Mouse (Mus musculus) kidney, adult 2 months (tissue): Measurements from ENCODE around the gene Gm8271. TPM values are rescaled to one million over a fixed set of nuclear protein-coding genes. Genes with fewer than 3 reads are reported as not detected.
"Not testable (repeated sequence)": the region's sequence is repeated elsewhere in the genome, so short reads cannot be mapped to it uniquely, and the experiment has no call there.

Experiments used
- DNase-seq: peaks from one replicate; pipeline ENCODE4 v3.0.0; 2021
- H3K27ac ChIP-seq: fragments of 200-500 bp; 2 replicates; pipeline ENCODE4 v1.5.1; 2012; ENCODE audit warnings: low read depth, low read length, control low read depth, inconsistent platforms; ENCODE audit not compliant: insufficient read depth
- H3K27me3 ChIP-seq: fragments of 200-500 bp; replicated peaks from 2 replicates; pipeline ENCODE4 v1.6.1; 2012; ENCODE audit warnings: mild to moderate bottlenecking, moderate library complexity, low read length, inconsistent platforms; ENCODE audit not compliant: control insufficient read depth, insufficient read depth
- H3K36me3 ChIP-seq: fragments of 200-500 bp; 2 replicates; pipeline ENCODE4 v1.6.1; 2012; ENCODE audit warnings: mild to moderate bottlenecking, moderate library complexity, low read length, inconsistent platforms; ENCODE audit not compliant: control insufficient read depth, insufficient read depth
- H3K4me1 ChIP-seq: fragments of 200-500 bp; 2 replicates; pipeline ENCODE4 v1.6.1; 2011; ENCODE audit warnings: low read length; ENCODE audit not compliant: control insufficient read depth, insufficient read depth
- H3K4me3 ChIP-seq: fragments of 200-500 bp; 2 replicates; pipeline ENCODE4 v1.5.1; 2011; ENCODE audit warnings: mild to moderate bottlenecking, low read depth, low read length, control low read depth; ENCODE audit not compliant: insufficient read depth
- WGBS: fragments of 180-500 bp; shearing (Covaris S2); methylation state at CpG from one replicate; pipeline ENCODE4 v1.1.7; 2018; 5-methylcytosine and 5-hydroxymethylcytosine counted together
- polyA plus RNA-seq: library from polyadenylated mRNA; depleted of rRNA; stranded (reverse); fragments of >200 nt; gene quantifications from 2 replicates; pipeline ENCODE4 v1.2.3, GENCODE M21; 2012; rRNA removed

Gm8271 gene
- not detected in 2 replicates for polyA plus RNA-seq

DNA sequence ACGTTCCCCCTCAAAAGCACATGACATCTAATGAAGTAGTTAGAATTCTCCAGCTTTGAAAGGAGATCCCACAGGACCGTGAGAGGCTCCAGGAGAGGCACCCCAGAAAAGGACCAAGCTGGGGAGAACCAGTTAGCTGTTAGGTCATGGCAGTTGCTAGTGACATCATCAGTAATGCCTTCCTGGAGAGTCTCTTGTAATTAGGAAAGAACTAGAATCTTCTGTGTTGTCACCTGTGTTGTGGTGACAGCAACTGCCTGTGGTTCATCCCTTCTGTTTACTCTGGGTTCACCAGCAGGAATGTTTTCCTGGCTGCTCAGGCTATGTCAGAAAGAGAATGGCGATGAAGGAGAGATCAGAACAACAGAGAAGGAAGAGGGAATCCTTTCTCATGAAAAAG lies at the start of gene Gm8271:
Gene Gm8271, plus strand, starts transcription at position 301 of the 400 bp plus-strand sequence.
- H3K4me1 ChIP-seq, H3K27ac ChIP-seq, H3K4me3 ChIP-seq, H3K27me3 ChIP-seq, DNase-seq, H3K36me3 ChIP-seq: not testable (repeated sequence)
- WGBS, result no CpG with 5 or more reads among the region's 3 CpGs

- WGBS, result no CpG with 5 or more reads among the region's 1 CpGs
- not testable (repeated sequence) for H3K27ac ChIP-seq
Measured at GRCm38 (mm10) chr14:5164235-5164634, 21.4 kb upstream of the Gm8271 start, which contains the start of gene Gm3317. TSS of gene Gm3317 (plus strand) at chr14:5164535.

More at GRCm38 (mm10) chr14:5164235-5164634, 21.4 kb upstream of the Gm8271 start, which contains the start of gene Gm3317:
- H3K36me3 ChIP-seq, H3K4me1 ChIP-seq, H3K27me3 ChIP-seq, DNase-seq, H3K4me3 ChIP-seq: not testable (repeated sequence)

Other genes starting within 250 kb of the Gm8271 start
- gene Gm8297, start 201.9 kb upstream of the Gm8271 start, polyA plus RNA-seq, result not detected in 2 replicates
- gene Gm3298, start 169.9 kb upstream of the Gm8271 start, polyA plus RNA-seq, result not detected in 2 replicates
- not detected in 2 replicates for gene 4930555G01Rik, start 135.2 kb upstream of the Gm8271 start, polyA plus RNA-seq
- not detected in 2 replicates for gene Gm8281, start 114.8 kb upstream of the Gm8271 start, polyA plus RNA-seq
- not detected in 2 replicates for gene Gm8279, start 54.3 kb upstream of the Gm8271 start, polyA plus RNA-seq
- not detected in 2 replicates for gene Gm3317, start 21.3 kb upstream of the Gm8271 start, polyA plus RNA-seq
- gene Gm3526, start 74.8 kb downstream of the Gm8271 start, polyA plus RNA-seq, result not detected in 2 replicates
- gene Gm3542, start 149.1 kb downstream of the Gm8271 start, polyA plus RNA-seq, result not detected in 2 replicates
- gene Gm3500, start 203.3 kb downstream of the Gm8271 start, polyA plus RNA-seq, result not detected in 2 replicates